Mouse (Mus musculus) embryonic facial prominence, embryonic 13.5 days (tissue): Measurements from ENCODE around the gene Bace1. TPM values are rescaled to one million over a fixed set of nuclear protein-coding genes. Genes with fewer than 3 reads are reported as not detected.

Experiments
- ATAC-seq: fragments of 200-750 bp; cut with Nextera tagmentation; 2 replicates; pipeline ENCODE4 v1.8.0; 2017; ENCODE audit warnings: low read depth; ENCODE audit not compliant: insufficient number of reproducible peaks, insufficient read depth, low FRiP score, low TSS enrichment
- H3K27ac ChIP-seq: fragments of 300-500 bp; sonication (generic); 2 replicates; pipeline ENCODE4 v1.5.1; 2015; ENCODE audit warnings: moderate library complexity, mild to moderate bottlenecking, inconsistent platforms
- H3K27me3 ChIP-seq: fragments of 300-500 bp; sonication (generic); 2 replicates; pipeline ENCODE4 v1.6.1; 2015; ENCODE audit warnings: mild to moderate bottlenecking, inconsistent platforms
- H3K36me3 ChIP-seq: fragments of 300-500 bp; sonication (generic); 2 replicates; pipeline ENCODE4 v1.6.1; 2015; ENCODE audit warnings: mild to moderate bottlenecking, inconsistent platforms
- H3K4me1 ChIP-seq: fragments of 300-500 bp; sonication (generic); 2 replicates; pipeline ENCODE4 v1.6.1; 2015; ENCODE audit warnings: inconsistent platforms
- H3K4me2 ChIP-seq: fragments of 300-500 bp; sonication (generic); 2 replicates; pipeline ENCODE4 v1.6.1; 2015; ENCODE audit warnings: moderate library complexity, mild to moderate bottlenecking, inconsistent platforms
- H3K4me3 ChIP-seq: fragments of 300-500 bp; sonication (generic); 2 replicates; pipeline ENCODE4 v1.5.1; 2015; ENCODE audit warnings: mild to moderate bottlenecking, inconsistent platforms
- H3K9ac ChIP-seq: fragments of 300-500 bp; sonication (generic); 2 replicates; pipeline ENCODE4 v1.6.1; 2015; ENCODE audit warnings: mild to moderate bottlenecking, inconsistent platforms
- H3K9me3 ChIP-seq: fragments of 300-500 bp; sonication (generic); 2 replicates; pipeline ENCODE4 v1.6.1; 2016; ENCODE audit warnings: inconsistent platforms
- WGBS: fragments of 180-500 bp; shearing (Covaris S2); methylation state at CpG from one replicate; pipeline ENCODE4 v1.1.7; 2015; ENCODE audit warnings: mixed read lengths; 5-methylcytosine and 5-hydroxymethylcytosine counted together
- polyA plus RNA-seq: library from polyadenylated mRNA; unstranded; fragments of >200 nt; fragmentation: Nextera tagmentation; extraction: Ambion mirVana; gene quantifications from 2 replicates; pipeline ENCODE4 v1.2.1, GENCODE M21; 2015

Bace1 gene
- polyA plus RNA-seq, result 34.4 and 35.5 TPM in 2 replicates

DNA sequence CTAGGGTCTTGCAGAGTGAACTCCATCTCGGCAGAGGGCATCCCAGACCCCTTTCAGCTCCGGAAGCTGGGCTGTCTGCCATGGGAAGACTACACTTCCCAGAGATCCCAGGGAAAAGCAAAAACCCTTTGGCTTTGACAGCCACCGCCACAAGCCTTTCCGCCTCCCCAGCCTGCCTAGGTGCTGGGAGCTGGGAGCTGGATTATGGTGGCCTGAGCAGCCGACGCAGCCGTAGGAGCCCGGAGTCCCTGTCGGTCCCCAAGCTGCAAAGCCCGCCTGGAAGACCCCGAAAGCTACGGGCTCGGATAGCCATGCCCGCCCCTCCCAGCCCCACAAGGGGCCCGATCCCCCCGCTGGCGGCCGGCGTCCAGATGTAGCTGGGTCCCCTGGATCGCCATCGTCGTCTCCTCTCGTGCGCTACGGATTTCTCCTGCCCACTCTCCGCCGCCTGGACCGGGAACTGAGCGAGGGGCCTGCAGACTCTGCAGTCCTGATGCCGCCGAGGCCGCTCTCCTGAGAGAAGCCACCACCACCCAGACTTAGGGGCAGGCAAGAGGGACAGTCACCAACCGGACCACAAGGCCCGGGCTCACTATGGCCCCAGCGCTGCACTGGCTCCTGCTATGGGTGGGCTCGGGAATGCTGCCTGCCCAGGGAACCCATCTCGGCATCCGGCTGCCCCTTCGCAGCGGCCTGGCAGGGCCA, at the start of gene Bace1:
Bace1 (plus strand) TSS at position 147 of the 705 bp plus-strand sequence.
- Histone ChIP-seq H3K9ac (peak within 1 kb of the TSS; percentile 93), H3K36me3 (no peaks in the 10 kb centered on the region), H3K4me3 (peak within 1 kb of the TSS; percentile 88), H3K4me1 (peaks cover 34% of the 10 kb centered on the region), H3K9me3 (no peaks in the 10 kb centered on the region), H3K27ac (peak within 1 kb of the TSS; percentile 22; the same call in 1 of the 2 replicates), H3K4me2 (peak within 1 kb of the TSS; percentile 99), H3K27me3 (no peaks in the 10 kb centered on the region)
- peak; percentile 77 for ATAC-seq
- under 1% methylated on average over 40 of the region's 40 CpGs for WGBS

DNA sequence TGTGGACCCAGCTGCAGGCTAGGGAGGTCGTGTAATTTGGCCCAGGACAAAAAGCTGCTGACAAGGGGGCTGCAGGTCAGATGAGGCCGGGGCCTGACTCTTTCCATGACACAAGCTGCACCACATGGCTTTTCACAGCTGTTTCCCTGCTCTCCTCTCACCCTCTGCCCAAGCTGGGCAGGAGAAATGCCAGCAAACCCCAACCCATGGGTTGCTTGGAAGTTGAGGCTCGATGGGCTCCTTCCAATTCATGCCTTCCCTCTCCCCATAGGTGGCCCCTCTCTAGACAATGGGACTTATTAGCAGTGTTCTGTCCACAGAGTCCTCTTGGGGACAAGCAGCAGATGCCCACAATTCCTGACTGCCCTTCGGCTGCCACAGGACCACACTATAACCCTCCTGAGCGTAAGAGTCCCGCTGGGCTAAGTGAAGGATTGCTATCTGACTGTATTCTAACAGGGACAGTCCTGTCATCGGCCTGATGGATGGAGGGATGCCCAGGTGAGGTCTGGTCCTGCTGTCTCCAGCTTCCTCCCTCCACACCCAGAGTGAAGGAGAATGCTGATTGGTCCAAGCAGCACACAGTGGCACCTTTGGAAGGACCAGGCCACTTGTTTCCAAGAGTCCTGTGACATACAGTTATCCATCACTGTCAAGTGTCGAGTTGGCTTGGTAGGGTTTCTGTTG, 46.8 kb upstream of the Bace1 start:
- Histone ChIP-seq H3K27ac (no peak overlapping the region), H3K9me3 (no peaks in the 10 kb centered on the region), H3K4me3 (no peak overlapping the region), H3K9ac (no peak overlapping the region), H3K36me3 (peaks cover 60% of the 10 kb centered on the region), H3K4me1 (0 out of 2 replicates have a peak, but pooled peaks cover 9% of the 10 kb centered on the region), H3K4me2 (no peak overlapping the region), H3K27me3 (no peaks in the 10 kb centered on the region)
- no peak for ATAC-seq
- WGBS, result 82% methylated on average over 8 of the region's 8 CpGs

DNA sequence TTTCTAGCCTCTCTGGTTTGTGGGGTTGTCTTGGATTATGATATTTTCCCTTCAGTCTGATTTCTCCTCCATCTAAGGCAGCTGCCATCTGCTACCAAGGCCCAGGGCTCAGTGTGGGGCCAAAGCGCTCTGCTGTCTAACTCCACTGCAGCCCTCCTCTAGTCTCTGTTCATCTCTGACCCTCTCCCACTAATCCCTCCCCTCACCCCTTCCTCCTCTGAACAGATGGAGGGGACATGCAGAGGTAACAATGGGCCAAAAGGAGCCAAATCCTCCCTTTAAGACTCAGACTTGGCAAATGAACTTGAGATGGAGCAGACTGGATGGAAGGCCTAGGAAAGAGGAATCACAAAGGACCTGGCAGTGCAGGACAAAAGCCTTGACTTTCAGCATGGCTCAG, 46.1 kb upstream of the Bace1 start:
- Histone ChIP-seq H3K4me2 (no peak overlapping the region), H3K9ac (no peak overlapping the region), H3K27me3 (no peaks in the 10 kb centered on the region), H3K4me1 (0 out of 2 replicates have a peak, but pooled peaks cover 9% of the 10 kb centered on the region), H3K27ac (no peak overlapping the region), H3K9me3 (no peaks in the 10 kb centered on the region), H3K4me3 (no peak overlapping the region), H3K36me3 (peaks cover 55% of the 10 kb centered on the region)
- 94% methylated on average over 1 of the region's 1 CpGs for WGBS
- no peak for ATAC-seq

DNA sequence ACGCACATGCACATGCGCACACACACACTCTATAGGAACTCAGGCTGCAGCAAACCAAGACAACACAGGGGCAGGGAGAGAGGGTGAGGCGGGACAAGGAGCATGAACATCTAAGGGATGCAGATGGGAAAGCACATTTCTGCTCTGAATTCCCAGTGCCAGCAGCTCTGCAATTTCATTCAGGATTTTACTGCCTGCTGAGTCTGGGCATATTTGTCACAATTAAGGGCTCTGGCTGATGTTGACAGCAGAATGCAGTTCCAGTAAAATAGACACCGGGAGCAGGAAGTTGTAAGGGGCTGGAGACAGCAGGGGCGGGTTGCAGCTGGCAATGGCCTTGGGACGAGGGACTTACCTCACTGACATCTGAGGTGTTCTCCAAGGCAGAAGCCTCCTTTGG, 44.7 kb upstream of the Bace1 start:
- H3K9ac ChIP-seq, result no peak overlapping the region
- no peaks in the 10 kb centered on the region for H3K27me3 ChIP-seq
- H3K4me3 ChIP-seq, result no peak overlapping the region
- no peak overlapping the region for H3K4me2 ChIP-seq
- H3K9me3 ChIP-seq, result no peaks in the 10 kb centered on the region
- peaks cover 52% of the 10 kb centered on the region for H3K36me3 ChIP-seq
- WGBS, result 82% methylated on average over 6 of the region's 6 CpGs
- H3K4me1 ChIP-seq, result peaks cover 8% of the 10 kb centered on the region
- no peak for ATAC-seq
- H3K27ac ChIP-seq, result no peak overlapping the region

DNA sequence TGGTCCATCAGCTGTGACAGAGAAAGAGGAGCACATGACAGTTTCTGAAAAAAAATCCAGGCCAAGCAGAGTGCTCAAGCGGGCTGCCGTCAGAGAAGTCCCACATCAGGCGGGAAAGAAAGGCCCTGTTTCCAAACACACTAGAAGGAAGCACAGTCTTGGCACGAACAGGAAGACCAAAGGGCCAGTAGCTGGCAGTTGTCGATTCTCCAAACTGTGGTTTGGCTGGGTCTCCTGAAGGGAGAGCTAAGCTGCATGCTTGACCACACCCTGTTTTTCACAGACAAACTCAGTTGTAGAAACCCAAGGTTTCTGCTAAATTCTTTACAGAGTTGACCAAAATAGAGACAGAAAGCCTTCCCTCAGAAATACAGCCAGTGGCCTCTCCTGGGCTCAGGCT, 42.7 kb upstream of the Bace1 start:
- no peak overlapping the region for H3K4me3 ChIP-seq
- H3K4me1 ChIP-seq, result peaks cover 14% of the 10 kb centered on the region
- 79% methylated on average over 5 of the region's 5 CpGs for WGBS
- no peak overlapping the region for H3K4me2 ChIP-seq
- no peaks in the 10 kb centered on the region for H3K27me3 ChIP-seq
- peaks cover 41% of the 10 kb centered on the region for H3K36me3 ChIP-seq
- H3K9me3 ChIP-seq, result no peaks in the 10 kb centered on the region
- ATAC-seq, result no peak
- H3K9ac ChIP-seq, result no peak overlapping the region
- H3K27ac ChIP-seq, result peak overlapping the region; percentile 28

DNA sequence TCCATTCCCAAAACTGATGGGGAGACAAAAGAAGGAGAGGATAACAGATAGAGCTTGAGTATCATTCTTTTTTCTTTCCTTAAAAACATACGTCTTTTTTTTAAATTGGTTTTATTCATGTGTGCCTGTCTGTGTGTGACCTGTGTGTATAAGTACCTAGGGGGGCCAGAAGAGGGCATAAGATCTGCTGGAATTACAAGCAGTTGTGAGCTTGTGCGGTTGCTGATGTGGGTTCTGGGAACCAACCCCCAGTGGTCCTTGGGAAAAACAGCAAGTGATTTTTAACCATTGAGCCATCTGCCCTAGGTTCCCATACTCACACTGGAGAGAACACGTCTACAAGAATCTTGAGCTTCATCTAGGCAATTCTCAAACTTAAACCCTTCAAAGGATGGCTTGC, 41.1 kb upstream of the Bace1 start:
- Histone ChIP-seq H3K4me1 (peaks cover 14% of the 10 kb centered on the region), H3K9ac (no peak overlapping the region), H3K36me3 (peaks cover 40% of the 10 kb centered on the region), H3K27ac (no peak overlapping the region), H3K4me3 (no peak overlapping the region), H3K9me3 (no peaks in the 10 kb centered on the region), H3K4me2 (no peak overlapping the region), H3K27me3 (no peaks in the 10 kb centered on the region)
- no peak for ATAC-seq
- WGBS, result 74% methylated on average over 3 of the region's 3 CpGs

DNA sequence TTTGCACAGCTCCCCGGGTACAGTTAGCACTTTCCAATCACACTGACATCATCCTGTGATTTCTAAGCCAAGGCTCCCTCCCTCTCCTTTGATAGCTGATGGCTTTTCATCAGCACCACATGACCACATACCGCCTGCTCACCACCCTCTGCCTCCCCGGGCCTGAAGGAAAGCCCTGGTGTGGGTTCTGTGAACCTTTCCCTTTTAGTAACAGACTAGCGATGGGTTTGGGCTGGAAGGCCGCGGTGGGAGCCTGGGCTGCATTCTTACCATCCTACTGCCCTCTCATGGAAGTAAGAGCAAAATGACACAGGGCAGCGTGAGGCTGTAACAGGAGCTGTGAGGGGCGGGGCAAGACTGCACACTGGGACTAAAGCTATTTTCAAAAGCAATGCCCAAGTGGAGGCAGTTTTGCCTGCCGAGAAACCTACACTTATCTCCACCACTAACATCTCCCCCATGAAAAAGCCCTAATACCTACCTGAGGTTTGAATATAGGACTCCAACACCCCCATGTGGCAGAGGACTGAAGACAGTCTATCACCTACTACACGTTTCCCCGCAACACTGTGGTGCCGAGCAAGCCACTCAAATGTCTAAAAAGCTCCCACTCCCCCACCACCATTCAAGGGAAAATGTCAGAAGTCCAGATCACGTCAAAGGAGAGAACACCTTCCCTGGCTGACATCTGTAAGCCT, 39.8 kb upstream of the Bace1 start:
- H3K27ac ChIP-seq, result peak overlapping the region; percentile 48
- H3K4me1 ChIP-seq, result peaks cover 18% of the 10 kb centered on the region
- H3K4me2 ChIP-seq, result peak overlapping the region; percentile 38
- H3K27me3 ChIP-seq, result no peaks in the 10 kb centered on the region
- no peak overlapping the region for H3K4me3 ChIP-seq
- WGBS, result 14% methylated on average over 13 of the region's 13 CpGs
- H3K9ac ChIP-seq, result peak overlapping the region; percentile 38; the same call in 1 of the 2 replicates
- H3K36me3 ChIP-seq, result peaks cover 28% of the 10 kb centered on the region
- ATAC-seq, result peak; percentile 83
- H3K9me3 ChIP-seq, result no peaks in the 10 kb centered on the region

DNA sequence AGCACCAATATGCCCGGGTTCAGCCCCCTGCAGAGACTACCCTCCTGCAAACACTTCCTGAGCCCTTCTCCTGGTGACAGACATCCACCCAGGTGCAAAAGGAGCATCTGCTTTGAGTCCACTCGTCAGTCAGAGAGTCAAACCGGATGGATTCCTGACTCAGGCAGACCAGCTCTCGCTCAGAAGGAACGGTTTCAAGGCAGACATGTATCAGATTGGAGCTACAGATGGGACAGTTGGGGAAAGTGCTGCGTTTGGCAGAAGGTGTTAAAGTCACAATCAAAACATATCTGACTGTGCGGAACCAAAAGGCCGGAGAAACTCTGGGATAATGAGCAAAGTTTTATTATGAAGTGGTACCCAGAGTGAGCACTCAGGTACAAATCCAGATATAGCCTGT, 39.0 kb upstream of the Bace1 start:
- H3K27ac ChIP-seq, result 0 out of 2 replicates have a peak overlapping the region, but pooled peaks have one; percentile 48
- H3K4me2 ChIP-seq, result no peak overlapping the region
- H3K9me3 ChIP-seq, result no peaks in the 10 kb centered on the region
- 73% methylated on average over 8 of the region's 8 CpGs for WGBS
- no peak overlapping the region for H3K4me3 ChIP-seq
- H3K9ac ChIP-seq, result 0 out of 2 replicates have a peak overlapping the region, but pooled peaks have one; percentile 16
- H3K27me3 ChIP-seq, result no peaks in the 10 kb centered on the region
- peaks cover 27% of the 10 kb centered on the region for H3K36me3 ChIP-seq
- ATAC-seq, result no peak
- peaks cover 18% of the 10 kb centered on the region for H3K4me1 ChIP-seq

DNA sequence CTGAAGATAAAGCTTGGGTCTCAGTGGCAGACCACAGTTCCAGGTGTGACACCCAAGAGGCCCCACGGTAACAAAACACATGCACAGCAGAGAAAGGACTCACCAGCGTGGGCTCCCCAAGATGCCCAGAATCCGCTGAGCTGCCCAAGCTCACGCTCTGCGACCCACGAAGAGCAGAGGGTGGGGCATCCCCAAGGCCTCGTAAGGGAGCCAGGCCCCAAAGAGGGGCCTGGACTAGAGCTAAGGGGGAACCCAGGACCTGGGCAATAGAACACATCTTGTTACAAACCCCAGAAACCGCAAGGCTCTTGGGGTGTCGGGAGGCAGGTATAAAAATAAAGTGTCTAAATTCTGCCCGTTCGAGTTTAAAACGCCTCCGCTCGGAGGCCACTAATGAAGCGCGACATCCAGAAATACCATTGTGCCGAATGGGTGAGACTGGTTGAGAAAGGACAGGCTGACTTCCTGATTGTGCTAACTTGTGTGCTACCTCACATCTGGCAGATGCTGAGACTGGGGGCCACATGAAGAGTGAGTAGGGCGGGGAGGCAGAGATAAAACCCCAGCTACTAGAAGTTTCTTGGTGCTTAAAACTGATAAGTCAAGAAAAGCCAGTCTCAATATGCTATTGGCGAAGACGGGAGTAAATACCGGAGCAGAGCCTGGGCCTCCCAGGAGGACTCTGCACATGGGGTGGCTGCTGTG, 35.2 kb upstream of the Bace1 start:
- H3K4me3 ChIP-seq, result no peak overlapping the region
- WGBS, result 80% methylated on average over 21 of the region's 21 CpGs
- no peaks in the 10 kb centered on the region for H3K9me3 ChIP-seq
- peaks cover 56% of the 10 kb centered on the region for H3K36me3 ChIP-seq
- no peaks in the 10 kb centered on the region for H3K27me3 ChIP-seq
- peaks cover 16% of the 10 kb centered on the region for H3K4me1 ChIP-seq
- no peak overlapping the region for H3K27ac ChIP-seq
- H3K4me2 ChIP-seq, result no peak overlapping the region
- no peak for ATAC-seq
- no peak overlapping the region for H3K9ac ChIP-seq

DNA sequence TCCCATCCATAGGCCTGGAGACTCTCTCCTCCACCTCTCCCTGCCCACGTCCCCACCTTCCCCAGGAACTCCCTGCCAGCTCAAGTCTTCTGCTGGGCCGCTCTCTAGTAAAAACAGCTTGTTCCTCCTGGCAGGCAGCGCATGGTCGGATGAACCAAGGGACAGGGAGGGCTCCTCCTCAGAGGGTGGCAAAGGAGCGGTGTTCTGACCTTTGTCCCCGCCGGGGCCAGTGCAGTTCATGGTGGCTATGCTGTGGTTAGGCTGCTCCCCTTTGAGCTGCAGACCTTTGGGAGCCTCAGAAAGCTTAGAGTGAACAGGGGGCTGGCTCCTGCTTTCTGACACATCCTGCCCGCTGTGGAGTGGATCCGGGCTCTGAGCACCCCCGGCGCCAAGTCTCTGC, 31.5 kb upstream of the Bace1 start:
- Histone ChIP-seq H3K27me3 (no peaks in the 10 kb centered on the region), H3K4me1 (0 out of 2 replicates have a peak, but pooled peaks cover 4% of the 10 kb centered on the region), H3K4me3 (no peak overlapping the region), H3K9me3 (no peaks in the 10 kb centered on the region), H3K36me3 (peaks cover 47% of the 10 kb centered on the region), H3K4me2 (no peak overlapping the region), H3K27ac (no peak overlapping the region), H3K9ac (no peak overlapping the region)
- WGBS, result 93% methylated on average over 11 of the region's 11 CpGs
- no peak for ATAC-seq

DNA sequence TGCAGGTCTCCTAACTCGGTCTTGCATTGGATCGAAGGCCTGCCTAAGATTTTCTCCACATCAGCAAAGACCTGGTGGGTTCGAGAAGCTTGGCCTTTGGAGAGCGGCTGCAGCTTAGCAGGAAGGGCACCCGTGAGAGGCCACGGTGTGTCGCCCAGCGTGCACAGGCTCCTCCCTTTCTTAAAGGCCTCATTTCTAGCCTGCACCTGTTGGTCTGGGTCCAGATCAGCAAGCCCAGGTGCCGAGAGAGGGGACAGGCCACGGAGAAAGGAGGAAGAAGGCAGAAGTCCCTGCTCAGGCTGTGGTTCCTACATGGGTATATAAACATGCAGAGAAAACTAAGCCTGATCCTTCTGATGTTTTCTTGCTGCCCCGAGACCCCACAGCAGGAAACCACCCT, 31.0 kb upstream of the Bace1 start:
- 83% methylated on average over 11 of the region's 11 CpGs for WGBS
- no peak for ATAC-seq
- H3K4me1 ChIP-seq, result 0 out of 2 replicates have a peak, but pooled peaks cover 4% of the 10 kb centered on the region
- H3K9ac ChIP-seq, result no peak overlapping the region
- H3K4me2 ChIP-seq, result no peak overlapping the region
- peaks cover 47% of the 10 kb centered on the region for H3K36me3 ChIP-seq
- H3K27ac ChIP-seq, result no peak overlapping the region
- no peak overlapping the region for H3K4me3 ChIP-seq
- H3K9me3 ChIP-seq, result no peaks in the 10 kb centered on the region
- no peaks in the 10 kb centered on the region for H3K27me3 ChIP-seq
